Mouse (Mus musculus): ENCODE data around the gene Gm21748.
"Not testable (repeated sequence)": the region's sequence is repeated elsewhere in the genome, so short reads cannot be mapped to it uniquely, and the experiment has no call there.

Gene Gm21748

GRCm38 (mm10) chrY:90839077-90839476 is at the start of gene Gm21748:
Gene Gm21748, minus strand, starts transcription at chrY:90839177.
- not testable (repeated sequence) for DNase-seq
